Mouse (Mus musculus): ENCODE results near the gene Sema5b.

Sema5b gene

DNA sequence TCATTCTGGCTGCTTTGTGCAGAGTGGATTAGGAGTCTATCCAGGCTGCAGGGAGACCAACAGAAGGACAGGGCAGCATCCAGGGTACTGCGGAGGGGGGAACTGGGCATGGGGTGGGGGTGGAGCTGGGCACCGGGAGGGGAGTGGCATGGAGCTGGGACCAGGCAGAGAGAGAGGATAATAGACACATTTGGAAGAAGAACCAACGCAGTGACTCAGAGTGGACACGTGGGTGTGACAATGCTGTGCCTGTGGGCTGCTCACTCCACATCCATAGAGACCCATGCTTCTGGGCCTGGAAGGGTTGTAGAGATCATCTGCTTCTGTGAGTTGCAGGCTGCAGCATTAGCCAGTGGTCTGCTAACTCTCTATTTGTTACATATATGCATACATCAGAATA is 107.9 kb downstream of the Sema5b start:
- DNase-seq, result no peak

DNA sequence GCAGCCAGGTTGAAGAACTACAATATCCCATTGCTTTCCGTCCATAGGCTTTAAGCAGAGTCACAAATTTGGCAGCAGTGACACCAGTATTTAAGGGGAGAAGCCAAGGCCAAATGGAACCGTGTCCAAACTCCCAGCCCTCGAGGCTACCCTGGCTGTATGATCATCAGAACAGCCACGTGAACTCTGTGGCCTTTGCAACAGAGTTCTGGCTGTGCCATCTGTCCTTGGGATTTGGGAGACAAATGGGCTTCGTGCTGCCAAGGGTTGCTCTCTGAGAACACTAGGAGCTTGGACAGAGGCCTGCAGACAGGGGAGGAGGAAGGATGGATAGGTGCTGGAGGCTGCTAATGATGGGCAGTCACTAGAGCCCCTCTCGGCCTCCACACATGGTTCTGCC is 111.3 kb downstream of the Sema5b start:
- DNase-seq, result peak; percentile 83

DNA sequence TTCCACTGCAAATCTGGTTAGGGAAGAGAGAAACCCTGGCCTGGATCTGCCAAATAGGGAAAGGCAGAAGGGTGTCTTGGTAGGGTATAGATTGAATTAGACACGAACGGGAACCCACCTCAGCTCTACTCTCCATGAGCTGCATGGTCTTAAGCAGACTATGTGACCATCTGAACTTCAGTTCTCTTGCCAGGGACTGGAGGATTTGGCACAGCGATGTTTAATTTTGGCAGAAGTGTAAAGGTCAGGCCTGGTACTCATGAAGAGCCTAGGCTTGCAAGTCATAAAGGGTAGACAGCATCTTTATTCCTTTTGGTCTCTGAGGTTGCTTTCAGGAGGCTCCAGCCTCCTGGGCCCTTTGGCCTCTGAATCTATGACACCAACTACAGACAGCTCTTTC is 111.8 kb downstream of the Sema5b start:
- peak; percentile 58 for DNase-seq

DNA sequence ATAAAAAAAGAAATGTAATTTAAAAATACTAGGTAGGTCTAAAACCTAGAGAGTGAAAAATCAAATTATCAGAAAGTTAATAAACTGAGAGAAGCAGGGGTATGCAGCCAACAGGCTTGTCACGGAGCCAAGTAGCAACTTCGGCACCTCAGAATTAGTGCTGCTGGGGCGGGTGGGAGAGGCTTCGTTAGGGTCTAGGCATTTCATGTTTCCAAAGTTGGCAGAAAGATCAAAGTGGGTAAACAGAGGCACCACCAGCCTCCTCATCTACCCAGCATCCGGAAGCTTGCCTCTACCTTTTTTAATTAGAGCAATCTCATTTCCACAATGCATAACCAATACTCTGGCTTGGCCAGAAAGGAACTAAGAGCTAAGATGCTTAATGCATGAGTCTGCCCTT is 113.0 kb downstream of the Sema5b start:
- no peak for DNase-seq

GRCm38 (mm10) chr16:35660222-35660621 is 119.3 kb downstream of the Sema5b start:
- no peak for DNase-seq

DNA sequence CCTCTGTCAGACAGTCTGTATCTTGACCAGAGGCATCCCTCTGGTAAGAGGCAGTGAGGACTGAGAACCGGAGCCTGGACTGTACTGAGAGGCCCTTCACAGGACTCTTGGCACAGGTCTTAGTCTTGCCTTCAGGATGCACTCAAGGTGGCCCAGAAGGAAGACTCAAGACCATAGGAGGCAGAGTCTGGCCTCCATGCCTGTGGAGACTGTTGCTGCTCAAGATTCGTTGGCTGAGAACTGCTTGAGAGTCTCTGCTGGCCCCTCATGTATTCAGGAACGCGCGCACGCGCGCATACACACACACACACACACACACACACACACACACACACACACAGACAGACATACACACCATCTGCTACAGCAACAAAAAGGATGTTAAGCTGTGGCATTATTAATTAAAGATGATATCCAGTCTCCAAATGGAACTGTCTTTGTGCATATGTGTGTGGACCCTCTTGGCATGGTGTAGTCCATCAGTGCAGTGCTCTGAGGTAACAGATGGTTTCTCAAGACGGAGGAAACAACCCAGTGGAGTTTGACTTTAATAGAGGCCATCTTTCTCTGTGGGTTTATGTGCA is 123.0 kb downstream of the Sema5b start:
- DNase-seq, result no peak

GRCm38 (mm10) chr16:35664847-35665246 is 123.9 kb downstream of the Sema5b start:
- DNase-seq, result no peak

- no peak for DNase-seq
Measured at GRCm38 (mm10) chr16:35677511-35678113, 136.7 kb downstream of the Sema5b start.

DNA sequence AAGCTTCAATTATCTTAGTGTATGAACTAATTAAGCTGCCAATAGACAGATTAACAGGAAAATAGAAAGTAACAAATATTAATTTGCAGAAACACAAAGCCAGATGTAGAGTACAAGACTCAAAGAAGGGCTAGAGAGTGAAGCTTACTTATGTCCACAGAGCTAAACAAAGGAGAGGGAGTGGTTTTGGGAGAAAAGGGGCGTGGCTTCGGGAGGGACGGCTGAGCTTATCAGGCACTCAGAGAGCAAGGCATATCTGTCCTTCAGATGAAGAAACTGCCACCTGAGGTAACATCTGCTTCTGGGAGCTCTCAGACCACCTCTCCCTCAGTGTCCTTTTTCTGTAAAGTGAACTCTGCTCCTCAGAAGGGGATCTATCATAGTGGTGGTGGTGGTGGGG is 137.5 kb downstream of the Sema5b start:
- DNase-seq, result no peak

- DNase-seq, result peak; percentile 32
Measured at GRCm38 (mm10) chr16:35681327-35682108, 140.6 kb downstream of the Sema5b start.

GRCm38 (mm10) chr16:35685027-35685426 is 144.1 kb downstream of the Sema5b start:
- no peak for DNase-seq

DNA sequence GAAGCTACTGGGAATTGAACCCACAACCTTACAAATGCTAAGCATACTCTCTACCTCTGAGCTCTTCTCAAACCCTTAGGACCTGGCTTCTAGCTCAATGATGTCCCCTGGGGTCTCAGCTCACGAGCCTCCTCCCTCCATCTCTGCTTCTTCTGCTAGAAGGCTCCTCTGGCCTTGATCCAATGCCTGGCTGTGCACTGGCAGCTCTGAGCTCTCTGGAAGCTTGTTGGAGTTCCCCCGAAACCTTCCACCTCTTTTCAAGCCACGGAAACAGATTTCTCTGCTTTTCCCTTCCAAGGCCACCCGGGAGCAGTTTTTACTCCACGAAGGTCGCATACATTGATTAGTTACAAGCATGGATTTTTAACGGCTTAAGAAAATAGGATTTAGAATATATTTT is 145.5 kb downstream of the Sema5b start:
- peak; percentile 14 for DNase-seq

GRCm38 (mm10) chr16:35691606-35692005 is 150.7 kb downstream of the Sema5b start:
- DNase-seq, result no peak

DNA sequence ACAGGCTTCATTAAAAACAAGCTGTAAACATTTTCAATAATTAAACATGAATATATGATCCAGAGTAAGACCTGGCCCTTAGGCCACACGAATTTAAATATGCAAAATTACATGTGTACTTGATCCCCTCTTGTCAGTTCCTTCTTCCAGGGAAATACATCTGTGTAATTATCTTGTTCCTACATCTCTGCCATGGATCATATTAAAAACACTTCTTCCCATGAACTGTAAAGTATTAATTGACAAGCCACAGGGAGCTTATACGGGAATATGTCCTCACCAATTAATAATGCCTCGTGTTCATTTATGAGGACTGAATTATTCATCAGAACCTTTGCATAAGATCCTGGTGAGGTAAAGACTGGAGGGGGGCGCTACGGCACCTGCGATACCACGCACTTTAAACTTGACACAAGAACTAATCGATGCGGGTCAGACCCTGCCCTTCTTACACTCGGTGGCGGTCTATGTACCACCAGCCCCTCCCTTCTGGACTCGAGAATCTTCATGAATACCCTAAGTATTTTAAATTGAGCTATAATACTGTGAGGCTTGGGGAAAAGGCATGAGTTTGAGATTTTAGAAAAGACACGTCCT is 153.4 kb downstream of the Sema5b start:
- no peak for DNase-seq

DNA sequence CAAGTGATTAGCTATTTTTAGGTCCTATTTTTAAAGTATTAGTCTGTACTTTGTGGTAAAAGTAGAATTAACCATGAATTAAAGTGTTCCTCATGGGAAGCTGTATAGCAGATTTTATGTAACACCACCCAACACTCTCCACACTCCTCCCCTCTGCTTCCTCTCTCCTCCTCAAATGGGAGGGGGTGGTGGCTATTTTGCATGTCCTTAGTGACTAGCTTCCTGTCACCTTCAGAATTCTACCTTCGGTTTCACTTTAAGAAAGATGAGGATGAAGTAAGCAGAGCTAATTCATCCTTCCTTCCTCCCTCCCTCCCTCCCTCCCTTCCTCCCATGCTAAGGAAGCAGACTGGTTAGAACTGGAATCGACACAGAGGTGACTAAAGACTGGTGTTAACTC is 155.2 kb downstream of the Sema5b start:
- DNase-seq, result no peak

DNA sequence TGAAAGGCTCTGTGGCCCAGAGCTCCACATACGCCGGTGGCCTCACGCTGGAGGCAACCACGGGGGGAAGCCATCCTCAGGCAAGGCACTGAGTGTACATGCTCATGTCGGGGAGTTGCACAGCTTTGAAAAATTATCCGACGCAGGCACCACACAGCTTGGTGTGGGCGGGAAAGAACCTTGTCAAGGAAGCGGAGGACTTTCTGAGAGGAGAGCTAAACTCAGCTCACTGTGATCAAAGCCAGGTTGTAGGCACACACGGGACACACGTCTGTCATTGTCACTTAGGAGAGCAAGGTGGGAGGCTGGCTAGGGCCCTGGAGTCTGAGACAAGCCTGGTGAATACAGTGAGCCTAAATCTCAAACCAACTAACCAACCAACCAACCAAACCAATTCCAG is 160.9 kb downstream of the Sema5b start:
- no peak for DNase-seq

- DNase-seq, result no peak
Measured at GRCm38 (mm10) chr16:35703763-35704679, 163.1 kb downstream of the Sema5b start.

- DNase-seq, result no peak
Measured at GRCm38 (mm10) chr16:35704796-35705195, 163.9 kb downstream of the Sema5b start.

DNA sequence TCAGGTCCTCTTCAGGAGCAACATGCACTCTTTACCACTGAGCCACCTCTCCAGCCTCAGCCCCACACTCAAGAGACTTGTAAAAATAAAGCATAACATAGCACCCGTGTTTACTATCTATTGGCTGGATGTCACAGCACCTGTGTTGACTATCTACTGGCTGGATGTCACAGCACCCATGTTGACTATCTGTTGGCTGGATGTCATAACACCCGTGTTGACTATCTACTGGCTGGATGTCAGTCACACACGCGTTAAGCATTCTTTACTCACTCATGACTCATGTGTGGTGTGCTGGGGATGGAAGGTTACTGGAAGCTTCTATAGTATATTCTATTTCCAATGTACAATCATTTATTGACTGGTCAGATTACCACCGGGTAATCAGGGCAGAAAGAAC is 166.1 kb downstream of the Sema5b start:
- DNase-seq, result no peak

DNA sequence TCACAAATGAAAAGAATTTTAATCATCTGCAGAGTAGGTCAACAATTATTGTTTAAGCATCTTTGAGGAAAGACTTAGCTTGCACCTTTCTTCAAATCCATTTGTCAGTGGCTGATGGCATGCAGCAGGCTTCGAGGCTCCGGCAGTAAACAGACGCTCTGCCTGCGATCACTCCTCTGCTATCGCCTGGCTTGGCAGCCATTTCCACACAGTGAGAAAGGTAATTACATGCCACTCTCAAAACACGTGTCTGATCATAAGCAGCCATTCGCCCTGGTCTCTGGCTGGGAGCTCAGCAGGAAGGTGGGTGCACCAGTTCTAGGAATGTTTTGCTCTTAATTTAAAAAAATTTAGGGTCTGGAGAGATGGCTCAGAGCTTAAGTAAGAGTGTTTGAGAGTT is 170.1 kb downstream of the Sema5b start:
- DNase-seq, result no peak

- DNase-seq, result no peak
Measured at GRCm38 (mm10) chr16:35713606-35714005, 172.7 kb downstream of the Sema5b start.
